Mouse (Mus musculus) limb, embryonic 14.5 days (tissue): ENCODE results near the gene Lhx3. TPM values are rescaled to one million over a fixed set of nuclear protein-coding genes. Genes with fewer than 3 reads are reported as not detected.

Source experiments
- ATAC-seq: fragments of 200-750 bp; cut with Nextera tagmentation; 2 replicates; pipeline ENCODE4 v1.8.0; 2017; ENCODE audit warnings: low read depth, moderate number of reproducible peaks, moderate TSS enrichment; ENCODE audit not compliant: low FRiP score
- DNase-seq: peaks from one replicate; pipeline ENCODE4 v3.0.0-alpha.2; 2015; ENCODE audit warnings: low spot score
- H3K27ac ChIP-seq: fragments of 300-500 bp; sonication (generic); replicated peaks from 2 replicates; pipeline ENCODE4 v1.5.1; 2014; ENCODE audit warnings: low read depth, mild to moderate bottlenecking, low read length, moderate library complexity, mixed read lengths
- H3K27me3 ChIP-seq: fragments of 300-500 bp; sonication (generic); 2 replicates; pipeline ENCODE4 v1.6.1; 2014; ENCODE audit warnings: low read length, mixed read lengths; ENCODE audit not compliant: control insufficient read depth, insufficient read depth
- H3K36me3 ChIP-seq: fragments of 300-500 bp; sonication (generic); 2 replicates; pipeline ENCODE4 v1.6.1; 2014; ENCODE audit warnings: mild to moderate bottlenecking, low read length, moderate library complexity, mixed read lengths; ENCODE audit not compliant: control insufficient read depth, insufficient read depth
- H3K4me1 ChIP-seq: fragments of 300-500 bp; sonication (generic); 2 replicates; pipeline ENCODE4 v1.6.1; 2014; ENCODE audit warnings: antibody characterized with exemption, low read length, mixed read lengths; ENCODE audit not compliant: control insufficient read depth, insufficient read depth
- H3K4me2 ChIP-seq: fragments of 300-500 bp; sonication (generic); replicated peaks from 2 replicates; pipeline ENCODE4 v1.6.1; 2014; ENCODE audit warnings: low read depth, mild to moderate bottlenecking, low read length, moderate library complexity; ENCODE audit not compliant: severe bottlenecking
- H3K4me3 ChIP-seq: fragments of 300-500 bp; sonication (generic); replicated peaks from 2 replicates; pipeline ENCODE4 v1.5.1; 2014; ENCODE audit warnings: low read length
- H3K9ac ChIP-seq: fragments of 300-500 bp; sonication (generic); 2 replicates; pipeline ENCODE4 v1.6.1; 2014; ENCODE audit warnings: mild to moderate bottlenecking, low read depth, low read length, moderate library complexity; ENCODE audit not compliant: severe bottlenecking
- H3K9me3 ChIP-seq: fragments of 300-500 bp; sonication (generic); 2 replicates; pipeline ENCODE4 v1.6.1; 2016; ENCODE audit warnings: low read length; ENCODE audit not compliant: control insufficient read depth
- POLR2A ChIP-seq: fragments of 200-500 bp; IDR thresholded peaks from 2 replicates; pipeline ENCODE4 v1.8.0; 2012; ENCODE audit warnings: inconsistent platforms, mild to moderate bottlenecking, moderate library complexity, borderline replicate concordance; ENCODE audit not compliant: insufficient read depth, insufficient read length; ENCODE audit errors: extremely low read depth
- WGBS: fragments of 180-500 bp; shearing (Covaris S2); extraction: QIAGEN DNeasy Blood & Tissue Kit; methylation state at CpG from one replicate; pipeline ENCODE4 v1.1.7; 2014; 5-methylcytosine and 5-hydroxymethylcytosine counted together
- polyA plus RNA-seq, 2 experiments: library from polyadenylated mRNA; depleted of rRNA in 1 of 2; stranded (reverse) in 1 of 2; unstranded in 1 of 2; fragments of >200 nt; fragmentation: Nextera tagmentation in 1 of 2; extraction: Ambion mirVana in 1 of 2; gene quantifications; 2 replicates each; pipeline versions ENCODE4 v1.2.1 to v1.2.3; 2012 to 2014

Gene Lhx3
- polyA plus RNA-seq, 2 experiments, result 0.03 TPM; not detected in 1

DNA sequence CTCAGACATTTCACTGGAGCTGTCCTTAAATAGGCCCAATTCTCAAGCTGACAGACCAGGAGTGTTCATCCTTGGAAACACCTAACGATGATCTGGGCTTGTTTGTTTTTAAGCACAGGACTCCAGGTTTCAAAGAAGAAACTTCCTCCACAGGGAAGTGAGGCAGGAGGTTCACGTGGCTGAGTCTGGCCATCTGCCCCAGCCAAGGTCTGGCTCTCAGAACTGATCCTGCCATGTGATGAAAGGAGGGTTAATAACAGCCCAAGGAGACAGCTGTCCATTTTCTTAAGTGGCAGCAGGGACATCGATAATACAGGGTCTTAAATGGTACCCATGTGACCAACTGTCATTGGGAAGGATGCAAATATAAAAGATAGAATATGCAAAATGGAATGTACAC, 1.5 kb upstream of the Lhx3 start:
- WGBS, result 77% methylated on average over 3 of the region's 3 CpGs
- no peaks in the 10 kb centered on the region for H3K4me1 ChIP-seq
- no peak overlapping the region for H3K9ac ChIP-seq
- H3K9me3 ChIP-seq, result no peaks in the 10 kb centered on the region
- H3K27ac ChIP-seq, result no peak overlapping the region
- H3K4me2 ChIP-seq, result no peak overlapping the region
- H3K4me3 ChIP-seq, result no peak overlapping the region
- DNase-seq (no peak), ATAC-seq (no peak)
- H3K36me3 ChIP-seq, result peaks cover 33% of the 10 kb centered on the region
- no peak for TF ChIP-seq POLR2A
- H3K27me3 ChIP-seq, result peaks cover 35% of the 10 kb centered on the region

GRCm38 (mm10) chr2:26207559-26207958, 530 bp downstream of the Lhx3 start:
- 11% methylated on average over 9 of the region's 9 CpGs for WGBS
- Histone ChIP-seq H3K36me3 (peaks cover 29% of the 10 kb centered on the region), H3K9ac (no peak overlapping the region), H3K4me2 (no peak overlapping the region), H3K9me3 (no peaks in the 10 kb centered on the region), H3K4me1 (no peaks in the 10 kb centered on the region), H3K4me3 (no peak overlapping the region), H3K27me3 (peaks cover 55% of the 10 kb centered on the region), H3K27ac (no peak overlapping the region)
- no peak for DNase-seq
- TF ChIP-seq POLR2A, result no peak
- no peak for ATAC-seq

DNA sequence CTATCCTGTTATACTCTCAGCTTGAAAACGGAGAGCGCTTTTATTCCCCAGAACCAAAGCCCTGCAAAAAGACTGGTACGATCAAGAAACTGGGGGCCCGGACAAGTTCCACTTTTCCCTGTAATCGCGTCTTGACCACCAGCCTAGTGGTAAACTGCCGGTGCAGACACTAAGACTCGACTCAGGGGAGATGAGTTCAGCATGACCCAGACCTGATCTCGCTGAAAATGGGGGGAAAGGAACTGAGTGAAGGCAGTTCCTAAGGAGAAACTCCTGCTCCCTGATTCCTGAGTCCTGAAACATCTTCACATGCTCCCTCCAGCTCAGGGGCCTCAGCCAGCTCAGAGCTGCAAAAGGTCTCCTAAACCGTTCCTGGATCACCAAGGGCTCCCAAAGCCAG, 2.3 kb downstream of the Lhx3 start:
- ATAC-seq (no peak), DNase-seq (no peak)
- TF ChIP-seq POLR2A, result no peak
- H3K9me3 ChIP-seq, result no peaks in the 10 kb centered on the region
- 13% methylated on average over 10 of the region's 10 CpGs for WGBS
- peaks cover 12% of the 10 kb centered on the region for H3K36me3 ChIP-seq
- no peak overlapping the region for H3K9ac ChIP-seq
- no peak overlapping the region for H3K4me3 ChIP-seq
- no peaks in the 10 kb centered on the region for H3K4me1 ChIP-seq
- peaks cover 73% of the 10 kb centered on the region for H3K27me3 ChIP-seq
- H3K27ac ChIP-seq, result no peak overlapping the region
- no peak overlapping the region for H3K4me2 ChIP-seq

- Histone ChIP-seq H3K36me3 (peaks cover 6% of the 10 kb centered on the region; the same call in 1 of the 2 replicates), H3K9ac (no peak overlapping the region), H3K9me3 (no peaks in the 10 kb centered on the region), H3K4me2 (no peak overlapping the region), H3K4me3 (no peak overlapping the region), H3K27ac (no peak overlapping the region), H3K27me3 (peaks cover 79% of the 10 kb centered on the region), H3K4me1 (no peaks in the 10 kb centered on the region)
- peak; percentile 9 for DNase-seq
- TF ChIP-seq POLR2A, result no peak
- no peak for ATAC-seq
- 0% methylated on average over 16 of the region's 16 CpGs for WGBS
These were observed 3.0 kb downstream of the Lhx3 start for GRCm38 (mm10) chr2:26205126-26205525.

- H3K4me1 ChIP-seq, result peaks cover 7% of the 10 kb centered on the region; the same call in 1 of the 2 replicates
- ATAC-seq, result no peak
- no peak for TF ChIP-seq POLR2A
- no peaks in the 10 kb centered on the region for H3K9me3 ChIP-seq
- DNase-seq, result no peak
- H3K9ac ChIP-seq, result no peak overlapping the region
- no peak overlapping the region for H3K4me3 ChIP-seq
- no peak overlapping the region for H3K4me2 ChIP-seq
- peaks cover 100% of the 10 kb centered on the region for H3K27me3 ChIP-seq
- 2% methylated on average over 34 of the region's 36 CpGs for WGBS
- no peak overlapping the region for H3K27ac ChIP-seq
- H3K36me3 ChIP-seq, result no peaks in the 10 kb centered on the region
These were observed 5.1 kb downstream of the Lhx3 start for GRCm38 (mm10) chr2:26202849-26203475.
